Mouse (Mus musculus) C2C12 (cell line): ENCODE data around the gene Gm13539. TPM values are rescaled to one million over a fixed set of nuclear protein-coding genes. Genes with fewer than 3 reads are reported as not detected.
A peak's percentile ranks its signal among the peaks of the same experiment; 100 is the strongest.

Experiments
- H3K27me3 ChIP-seq: one replicate; pipeline ENCODE4 v1.6.1; 2011; ENCODE audit not compliant: control insufficient read depth, insufficient read depth, insufficient read length
- H3K36me3 ChIP-seq: one replicate; pipeline ENCODE4 v1.6.1; 2011; ENCODE audit not compliant: control insufficient read depth, insufficient read depth
- H3K4me3 ChIP-seq: one replicate; pipeline ENCODE4 v1.5.1; 2011; ENCODE audit warnings: mild to moderate bottlenecking, control low read depth; ENCODE audit not compliant: poor library complexity, insufficient read depth, severe bottlenecking
- H3K79me2 ChIP-seq: one replicate; pipeline ENCODE4 v1.6.1; 2011; ENCODE audit not compliant: control insufficient read depth, insufficient read depth
- H3K79me3 ChIP-seq: one replicate; pipeline ENCODE4 v1.6.1; 2011; ENCODE audit warnings: low read depth, control low read depth
- H3ac ChIP-seq: one replicate; pipeline ENCODE3; 2011; ENCODE audit warnings: low read depth; ENCODE audit not compliant: control insufficient read depth, insufficient read length
- CEBPB ChIP-seq: IDR thresholded peaks from one replicate; pipeline ENCODE4 v1.6.1; 2011; ENCODE audit warnings: low read depth, mild to moderate bottlenecking, control low read depth, moderate library complexity
- CTCF ChIP-seq: IDR thresholded peaks from one replicate; pipeline ENCODE4 v1.5.1; 2011; ENCODE audit not compliant: control insufficient read depth, insufficient read depth, insufficient read length
- FOSL1 ChIP-seq: IDR thresholded peaks from one replicate; pipeline ENCODE4 v1.8.0; 2011; ENCODE audit warnings: mild to moderate bottlenecking, low read length; ENCODE audit not compliant: poor library complexity, insufficient read depth, severe bottlenecking
- MAX ChIP-seq: IDR thresholded peaks from one replicate; pipeline ENCODE4 v1.6.1; 2011; ENCODE audit warnings: mild to moderate bottlenecking, control low read depth
- MYOD1 ChIP-seq: IDR thresholded peaks from one replicate; pipeline ENCODE4 v1.6.1; 2011; ENCODE audit warnings: low read depth; ENCODE audit not compliant: control insufficient read depth, insufficient read length
- MYOG ChIP-seq: IDR thresholded peaks from one replicate; pipeline ENCODE4 v1.6.1; 2011; ENCODE audit not compliant: control insufficient read depth, insufficient read length; ENCODE audit errors: extremely low read depth
- USF1 ChIP-seq: IDR thresholded peaks from one replicate; pipeline ENCODE4 v1.6.1; 2011; ENCODE audit warnings: low read depth, mild to moderate bottlenecking, control low read depth, moderate library complexity
- polyA plus RNA-seq: library from polyadenylated mRNA; unstranded; fragments of >200 nt; fragmentation: generic; extraction: Trizol; gene quantifications from one replicate; pipeline ENCODE4 v1.2.1, GENCODE M21; 2012; ENCODE audit warnings: missing spikeins

Gene Gm13539
- polyA plus RNA-seq, 1 experiment, result not detected

DNA sequence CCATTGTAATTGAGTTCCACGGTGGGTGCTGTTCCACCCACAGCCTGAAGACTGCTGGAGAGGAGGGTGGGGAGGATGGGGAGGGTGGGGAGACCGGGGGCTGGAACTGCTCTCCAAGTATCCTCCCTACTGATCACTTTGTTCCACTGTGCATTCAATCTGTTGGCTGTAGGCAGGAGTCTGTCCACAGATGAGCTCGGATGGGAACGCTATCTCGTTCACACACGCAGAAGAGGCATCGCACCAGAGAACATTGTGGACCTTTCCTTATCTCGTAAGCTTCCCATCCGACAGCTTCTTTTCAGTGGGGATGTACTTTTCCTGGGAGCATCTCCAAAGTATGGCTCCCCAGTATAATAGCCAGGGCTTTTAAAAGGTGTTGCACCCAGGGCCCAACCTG lies 3.0 kb upstream of the Gm13539 start:
- Histone ChIP-seq H3ac (no peak overlapping the region), H3K79me3 (no peaks in the 10 kb centered on the region), H3K4me3 (no peak overlapping the region), H3K27me3 (peaks cover 36% of the 10 kb centered on the region), H3K79me2 (no peaks in the 10 kb centered on the region), H3K36me3 (no peaks in the 10 kb centered on the region)
- TF ChIP-seq CEBPB, result no peak
- TF ChIP-seq FOSL1, result no peak
- no peak for TF ChIP-seq CTCF
- TF ChIP-seq USF1, result no peak
- TF ChIP-seq MYOD1, result no peak
- no peak for TF ChIP-seq MYOG
- no peak for TF ChIP-seq MAX

DNA sequence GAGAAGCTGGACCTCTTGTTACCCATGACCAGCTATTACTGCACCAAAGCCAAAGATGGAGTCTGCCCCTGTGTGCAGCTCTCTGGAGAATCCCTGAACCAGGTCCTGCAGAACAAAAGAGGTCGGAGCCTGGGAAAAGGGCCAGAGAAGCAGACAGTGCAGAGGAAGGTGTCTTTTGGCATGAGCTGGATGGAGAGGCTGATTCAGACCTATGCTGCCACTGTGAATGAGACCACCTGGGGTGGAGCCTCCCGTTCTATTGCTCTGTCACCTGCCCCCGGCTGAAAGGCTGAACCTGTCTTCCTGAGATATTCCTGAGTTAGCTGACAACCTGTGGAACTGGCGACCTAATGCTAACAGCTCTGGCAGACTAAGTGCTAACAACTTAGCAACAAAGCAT lies 1.1 kb upstream of the Gm13539 start:
- Histone ChIP-seq H3ac (no peak overlapping the region), H3K27me3 (peaks cover 37% of the 10 kb centered on the region), H3K36me3 (no peaks in the 10 kb centered on the region), H3K79me3 (no peaks in the 10 kb centered on the region), H3K4me3 (no peak overlapping the region), H3K79me2 (no peaks in the 10 kb centered on the region)
- TF ChIP-seq MYOG (no peak), MAX (no peak), CTCF (no peak), FOSL1 (no peak), USF1 (no peak), MYOD1 (no peak), CEBPB (no peak)

DNA sequence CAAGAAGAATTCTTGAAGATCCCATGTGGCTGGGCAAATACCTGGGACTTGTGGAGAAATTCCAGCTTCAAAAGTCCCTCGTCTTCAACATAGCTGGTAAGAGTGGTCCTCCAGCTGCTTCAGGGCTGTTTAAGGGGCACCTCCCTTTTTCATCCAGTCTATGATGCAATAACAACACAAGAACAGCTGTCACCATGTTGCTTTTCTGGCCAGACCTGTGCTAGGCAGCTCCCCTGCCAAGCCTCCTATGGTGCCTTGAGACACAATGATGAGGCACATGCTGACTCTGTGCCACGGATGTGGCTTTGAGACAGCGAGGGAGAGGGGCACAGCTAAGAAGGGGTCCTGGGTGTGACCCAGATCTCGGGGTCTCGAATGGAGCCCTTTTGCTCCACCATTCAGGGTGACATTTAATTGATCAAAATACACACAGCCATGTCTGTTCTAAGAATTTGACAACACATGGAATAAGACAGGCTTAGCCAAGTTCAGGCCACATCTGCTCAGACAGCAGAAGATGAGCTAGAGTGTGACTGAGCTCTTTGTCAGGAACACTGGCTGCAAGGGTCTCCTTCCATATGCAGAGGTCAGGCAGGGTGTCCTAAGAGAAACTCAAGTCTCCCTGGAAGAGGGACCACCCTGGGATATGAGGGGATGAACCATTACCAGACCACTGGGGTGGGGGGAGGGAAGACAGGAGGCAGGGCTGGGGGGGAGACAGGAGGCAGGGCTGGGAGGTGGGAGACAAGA lies 3.7 kb downstream of the Gm13539 start:
- TF ChIP-seq MYOG (no peak), MYOD1 (no peak), CTCF (no peak), USF1 (no peak), MAX (no peak), CEBPB (no peak), FOSL1 (no peak)
- no peak overlapping the region for H3ac ChIP-seq

DNA sequence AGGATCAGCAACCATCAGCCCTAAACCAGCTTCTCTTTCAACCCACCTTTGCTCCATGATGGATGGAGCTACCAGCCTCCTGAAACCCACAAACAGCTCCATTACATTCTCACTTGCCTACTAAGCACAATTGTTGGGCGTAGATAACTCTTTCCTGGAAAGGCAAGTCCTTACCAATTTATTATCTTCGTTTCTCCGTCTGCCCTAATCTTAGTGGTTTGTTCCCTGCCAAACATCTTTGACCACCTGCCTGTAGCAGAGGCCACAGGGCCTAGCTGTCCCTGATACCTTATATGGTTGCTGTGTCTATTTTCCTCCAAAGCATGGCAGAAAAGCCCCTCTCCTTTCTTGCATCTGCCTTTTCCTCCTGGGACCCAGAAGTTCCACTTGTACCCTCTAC lies 7.0 kb downstream of the Gm13539 start:
- Histone ChIP-seq H3K4me3 (no peak overlapping the region), H3ac (no peak overlapping the region), H3K79me3 (no peaks in the 10 kb centered on the region), H3K27me3 (peaks cover 12% of the 10 kb centered on the region), H3K79me2 (no peaks in the 10 kb centered on the region), H3K36me3 (no peaks in the 10 kb centered on the region)
- TF ChIP-seq FOSL1 (no peak), CEBPB (no peak), MYOG (no peak), MYOD1 (no peak), CTCF (no peak), MAX (no peak), USF1 (no peak)

More for the DNA sequence above, 3.7 kb downstream of the Gm13539 start:
- H3K79me3 ChIP-seq, result no peaks in the 10 kb centered on the region
- no peak overlapping the region for H3K4me3 ChIP-seq
- no peaks in the 10 kb centered on the region for H3K79me2 ChIP-seq
- H3K27me3 ChIP-seq, result peaks cover 24% of the 10 kb centered on the region
- H3K36me3 ChIP-seq, result no peaks in the 10 kb centered on the region

DNA sequence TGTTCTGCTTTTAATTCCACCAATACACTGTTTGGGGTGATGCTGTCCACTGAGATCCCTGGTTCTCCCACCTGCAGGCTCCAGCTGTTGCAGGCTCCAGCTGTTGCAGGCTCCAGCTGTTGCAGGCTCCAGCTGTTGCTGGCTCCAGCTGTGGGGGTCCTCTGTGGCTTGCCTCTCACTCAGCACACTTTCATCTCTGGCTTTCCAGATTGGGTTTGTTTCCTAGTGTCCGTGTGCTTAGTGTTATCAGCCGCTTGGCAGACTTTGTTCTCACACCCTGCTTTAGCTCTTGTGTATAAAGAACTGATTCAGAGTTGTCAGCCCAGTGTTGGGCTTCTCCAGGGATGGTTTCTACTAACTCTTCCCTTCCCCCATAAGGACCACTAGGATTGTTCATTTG lies 15.6 kb downstream of the Gm13539 start:
- H3K36me3 ChIP-seq, result no peaks in the 10 kb centered on the region
- TF ChIP-seq FOSL1 (no peak), CTCF (no peak), MYOD1 (peak; percentile 64)
- H3K79me3 ChIP-seq, result no peaks in the 10 kb centered on the region
- no peaks in the 10 kb centered on the region for H3K79me2 ChIP-seq
- no peak overlapping the region for H3ac ChIP-seq
- H3K27me3 ChIP-seq, result peaks cover 19% of the 10 kb centered on the region
- no peak overlapping the region for H3K4me3 ChIP-seq
